Mouse (Mus musculus): ENCODE results near the gene Atp6v0b. TPM values are rescaled to one million over a fixed set of nuclear protein-coding genes. Genes with fewer than 3 reads are reported as not detected.
A peak's percentile ranks its signal among the peaks of the same experiment; 100 is the strongest.

Gene Atp6v0b
- polyA plus RNA-seq, 1 experiment from 2014 or later, result 159 TPM

- no peaks in the 10 kb centered on the region for H3K9me3 ChIP-seq (replicated peaks)
- peak overlapping the region; percentile 90 for H3K4me2 ChIP-seq
- DNase-seq (peak; percentile 81), ATAC-seq (ENCODE audit: low read depth) (peak; percentile 57)
- WGBS (ENCODE audit: insufficient replicate concordance), result under 1% methylated on average over 59 of the region's 60 CpGs
- H3K27ac ChIP-seq, result peak overlapping the region; percentile 100
- H3K27me3 ChIP-seq, result no peaks in the 10 kb centered on the region
- H3K4me3 ChIP-seq (replicated peaks), result peak overlapping the region; percentile 95
- H3K36me3 ChIP-seq, result peaks cover 38% of the 10 kb centered on the region
- peaks cover 83% of the 10 kb centered on the region for H3K4me1 ChIP-seq (replicated peaks)
- peak overlapping the region; percentile 98 for H3K9ac ChIP-seq
Observed at GRCm38 (mm10) chr4:117835531-117836111, 51.5 kb downstream of the Atp6v0b start.

- Histone ChIP-seq H3K4me1 (replicated peaks) (peaks cover 83% of the 10 kb centered on the region), H3K4me3 (replicated peaks) (peak overlapping the region; percentile 95)
- ATAC-seq (ENCODE audit: low read depth), result peak; percentile 33
Observed at GRCm38 (mm10) chr4:117834845-117835530, 52.1 kb downstream of the Atp6v0b start.

GRCm38 (mm10) chr4:117834457-117834844, 52.7 kb downstream of the Atp6v0b start, which contains the start of gene Slc6a9:
TSS of gene Slc6a9 (plus strand) at chr4:117834506.
- Histone ChIP-seq H3K4me2 (peak within 1 kb of the TSS; percentile 90), H3K27me3 (no peaks in the 10 kb centered on the region), H3K9me3 (replicated peaks) (no peaks in the 10 kb centered on the region), H3K36me3 (peaks cover 26% of the 10 kb centered on the region), H3K4me1 (replicated peaks) (peaks cover 83% of the 10 kb centered on the region), H3K9ac (peak within 1 kb of the TSS; percentile 98), H3K27ac (peak within 1 kb of the TSS; percentile 100), H3K4me3 (replicated peaks) (peak within 1 kb of the TSS; percentile 95)
- DNase-seq (no peak), ATAC-seq (ENCODE audit: low read depth) (no peak)
- 41% methylated on average over 3 of the region's 3 CpGs for WGBS (ENCODE audit: insufficient replicate concordance)

More at GRCm38 (mm10) chr4:117834845-117835530, 52.1 kb downstream of the Atp6v0b start:
- H3K4me2 ChIP-seq, result peak overlapping the region; percentile 90
- WGBS (ENCODE audit: insufficient replicate concordance), result 3% methylated on average over 35 of the region's 36 CpGs
- no peaks in the 10 kb centered on the region for H3K9me3 ChIP-seq (replicated peaks)
- H3K36me3 ChIP-seq, result peaks cover 32% of the 10 kb centered on the region
- H3K27me3 ChIP-seq, result no peaks in the 10 kb centered on the region
- peak overlapping the region; percentile 98 for H3K9ac ChIP-seq
- peak overlapping the region; percentile 100 for H3K27ac ChIP-seq
- peak; percentile 78 for DNase-seq

Other genes with a start within 250 kb of the Atp6v0b start
- gene Dmap1, start 205.1 kb downstream of the Atp6v0b start, polyA plus RNA-seq (2015; fragmentation: Nextera tagmentation; extraction: Ambion mirVana), result 24.0 and 24.4 TPM in 2 replicates
- not detected in 2 replicates for gene Gm12845, start 162.9 kb downstream of the Atp6v0b start, polyA plus RNA-seq (2015; fragmentation: Nextera tagmentation; extraction: Ambion mirVana)
- gene Klf17, start 121.7 kb downstream of the Atp6v0b start, polyA plus RNA-seq (2015; fragmentation: Nextera tagmentation; extraction: Ambion mirVana), result not detected in 2 replicates
- 45.2 TPM in 2 replicates for gene Slc6a9, start 52.8 kb downstream of the Atp6v0b start, polyA plus RNA-seq (2015; fragmentation: Nextera tagmentation; extraction: Ambion mirVana)
- gene Ccdc24, start 14.8 kb downstream of the Atp6v0b start, polyA plus RNA-seq (2015; fragmentation: Nextera tagmentation; extraction: Ambion mirVana), result 1.0 and 1.1 TPM in 2 replicates
- 1.8 and 1.9 TPM in 2 replicates for gene B4galt2, start 3.8 kb downstream of the Atp6v0b start, polyA plus RNA-seq (2015; fragmentation: Nextera tagmentation; extraction: Ambion mirVana)
- 9.8 and 10.5 TPM in 2 replicates for gene Dph2, start 4.7 kb upstream of the Atp6v0b start, polyA plus RNA-seq (2015; fragmentation: Nextera tagmentation; extraction: Ambion mirVana)
- gene Ipo13, start 27.7 kb upstream of the Atp6v0b start, polyA plus RNA-seq (2015; fragmentation: Nextera tagmentation; extraction: Ambion mirVana), result 22.5 and 25.9 TPM in 2 replicates
- 2.5 and 2.7 TPM in 2 replicates for gene Artn, start 42.4 kb upstream of the Atp6v0b start, polyA plus RNA-seq (2015; fragmentation: Nextera tagmentation; extraction: Ambion mirVana)
- gene St3gal3, start 247.6 kb upstream of the Atp6v0b start, polyA plus RNA-seq (2015; fragmentation: Nextera tagmentation; extraction: Ambion mirVana), result 1.6 TPM in 2 replicates